Mouse (Mus musculus): Measurements from ENCODE around the gene Ninj2.
A peak's percentile ranks its signal among the peaks of the same experiment; 100 is the strongest.

Gene Ninj2

DNA sequence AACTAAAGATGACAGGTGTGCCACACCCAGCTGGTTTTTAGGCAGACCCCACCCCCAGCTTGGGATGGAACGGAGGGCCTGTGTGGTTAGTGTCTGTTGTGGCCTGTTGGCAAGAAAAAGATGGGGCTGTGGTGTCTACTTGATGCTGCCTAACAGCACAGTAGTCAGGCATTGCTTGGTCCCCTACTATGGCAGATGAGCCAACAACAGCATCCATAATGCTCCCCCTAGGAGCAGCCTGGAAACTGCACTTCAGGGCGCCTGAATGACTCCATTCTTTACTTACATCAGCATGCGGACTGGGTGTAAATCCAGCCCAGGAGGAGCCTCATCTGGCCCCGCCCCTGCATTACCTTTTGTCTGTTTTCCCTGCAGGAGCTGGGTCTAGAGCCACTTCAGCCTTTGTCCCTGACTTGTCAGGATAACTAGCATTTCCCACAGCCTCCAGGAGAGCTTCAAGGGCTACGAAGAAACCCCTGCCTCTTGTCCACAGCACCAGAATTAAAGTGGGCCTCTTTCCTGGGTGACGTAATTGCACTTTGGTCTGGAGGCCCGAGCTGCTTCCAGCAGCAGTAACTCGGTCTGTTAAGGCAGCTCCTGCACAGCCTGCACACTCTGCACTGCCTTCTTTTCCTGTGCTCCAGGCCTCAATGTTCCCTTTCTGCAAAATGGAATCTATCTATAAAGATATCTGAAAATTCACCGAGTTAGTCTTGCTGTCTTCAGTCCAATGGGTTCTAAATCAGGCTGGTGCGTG is 106.7 kb downstream of the Ninj2 start:
- DNase-seq (ENCODE audit: low spot score): peak; percentile 72

- DNase-seq (ENCODE audit: low spot score): no peak
These were observed 108.8 kb downstream of the Ninj2 start for GRCm38 (mm10) chr6:120201956-120202355.

- no peak for DNase-seq (ENCODE audit: low spot score)
These were observed 109.3 kb downstream of the Ninj2 start for GRCm38 (mm10) chr6:120202406-120202805.

- DNase-seq (ENCODE audit: low spot score): no peak
These were observed 113.4 kb downstream of the Ninj2 start for GRCm38 (mm10) chr6:120206586-120206985.

- DNase-seq (ENCODE audit: low spot score): no peak
These were observed 118.4 kb downstream of the Ninj2 start for GRCm38 (mm10) chr6:120211536-120211935.

DNA sequence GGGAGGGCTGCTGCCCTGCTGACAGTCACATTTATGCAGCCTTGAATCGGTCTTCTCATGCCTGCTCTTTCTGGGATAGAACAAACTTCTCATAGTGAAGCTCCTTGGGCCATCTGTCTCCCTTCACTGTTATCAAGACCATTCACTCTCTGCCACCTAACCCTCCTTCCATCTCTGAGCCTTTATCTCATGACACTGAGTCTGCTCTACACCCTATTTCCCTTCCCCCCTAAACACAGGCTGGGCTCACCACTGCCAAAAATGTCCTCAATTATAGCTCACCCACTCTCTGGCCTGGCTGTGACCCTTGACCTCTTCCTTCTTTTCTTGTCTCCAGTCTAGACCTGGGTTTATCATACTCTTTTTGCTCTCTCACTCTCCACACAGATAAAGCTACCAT is 123.6 kb downstream of the Ninj2 start:
- no peak for DNase-seq (ENCODE audit: low spot score)

GRCm38 (mm10) chr6:120219281-120219680 is 126.1 kb downstream of the Ninj2 start:
- DNase-seq (ENCODE audit: low spot score): no peak

- DNase-seq (ENCODE audit: low spot score): peak; percentile 48
These were observed 129.5 kb downstream of the Ninj2 start for GRCm38 (mm10) chr6:120222669-120223068.

DNA sequence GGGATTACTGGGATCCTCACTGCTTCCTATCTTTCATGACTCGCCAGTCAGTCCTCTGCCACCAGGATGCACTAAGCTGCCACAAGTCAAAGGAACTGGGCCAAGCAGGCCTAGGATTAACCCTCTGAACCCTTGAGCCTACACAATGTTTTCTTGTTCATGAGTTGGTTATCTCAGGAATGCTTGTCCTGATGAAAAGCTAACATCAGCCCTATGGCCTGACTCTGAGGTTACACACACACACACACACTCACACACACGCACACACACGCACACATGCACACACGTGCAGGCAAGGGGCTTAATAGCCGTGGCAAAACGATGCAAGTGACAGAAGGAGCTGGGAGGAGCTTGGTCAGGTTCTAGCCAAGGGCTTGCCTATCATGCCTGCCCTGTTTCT is 132.2 kb downstream of the Ninj2 start:
- DNase-seq (ENCODE audit: low spot score): peak; percentile 58

- DNase-seq (ENCODE audit: low spot score): no peak
These were observed 133.9 kb downstream of the Ninj2 start for GRCm38 (mm10) chr6:120227068-120227467.

DNA sequence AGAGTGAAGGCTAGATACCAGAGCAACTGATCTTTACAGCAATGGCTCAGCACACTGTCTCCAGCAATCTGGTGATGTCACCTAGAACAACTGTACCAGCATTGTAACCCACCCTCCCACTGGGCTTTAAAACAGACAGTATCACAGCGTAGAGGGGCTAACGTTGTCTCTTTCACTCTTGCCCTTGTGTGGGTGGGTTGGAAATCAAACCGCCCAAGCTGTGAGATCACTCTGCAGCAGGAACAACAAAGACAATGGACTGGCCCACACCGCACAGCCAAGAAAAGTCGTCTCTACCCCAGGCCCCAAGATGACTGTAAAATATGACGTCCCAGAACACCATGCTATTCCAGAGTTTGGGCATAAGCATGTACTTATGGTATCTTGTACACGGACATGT is 136.7 kb downstream of the Ninj2 start:
- no peak for DNase-seq (ENCODE audit: low spot score)

DNA sequence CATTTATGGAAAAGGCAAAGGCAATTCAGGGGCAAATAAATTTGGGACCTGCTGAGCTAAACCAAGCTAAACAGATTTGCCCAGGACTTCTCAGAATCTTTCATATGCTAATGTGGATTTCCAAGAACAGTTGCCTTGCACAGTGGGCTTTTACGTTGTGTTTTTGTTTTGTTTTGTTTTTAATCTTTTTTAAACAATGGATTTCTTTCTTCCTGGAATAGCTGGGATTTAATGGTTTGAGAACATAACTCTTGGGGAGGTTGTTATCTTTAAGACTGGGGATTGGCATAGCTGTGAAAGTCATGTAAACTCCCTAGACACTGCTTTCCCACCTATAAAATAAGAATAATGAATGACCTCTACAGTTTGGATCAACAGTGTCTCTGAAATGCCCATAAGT is 137.3 kb downstream of the Ninj2 start:
- no peak for DNase-seq (ENCODE audit: low spot score)

DNA sequence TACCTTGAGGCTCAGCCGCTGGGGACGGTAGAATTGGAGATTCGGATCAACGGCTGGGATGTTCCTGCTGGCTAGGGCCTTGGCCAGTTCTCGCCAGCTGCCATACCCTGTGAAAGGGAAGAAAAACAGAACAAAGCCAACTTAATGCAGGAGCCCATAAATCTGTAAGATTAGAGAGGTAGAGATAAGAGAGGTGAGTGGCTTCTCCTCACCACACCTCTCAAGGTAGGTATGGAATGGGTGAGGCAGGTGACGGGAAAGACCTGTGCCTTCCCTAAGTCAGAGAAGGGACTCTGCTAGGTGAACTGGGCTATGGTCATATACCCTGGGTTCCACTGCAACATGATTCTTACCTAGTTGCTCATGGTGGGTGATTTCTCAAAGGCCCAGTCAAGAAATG is 139.7 kb downstream of the Ninj2 start:
- no peak for DNase-seq (ENCODE audit: low spot score)

GRCm38 (mm10) chr6:120235874-120236273 is 142.7 kb downstream of the Ninj2 start:
- no peak for DNase-seq (ENCODE audit: low spot score)

- DNase-seq (ENCODE audit: low spot score): no peak
These were observed 147.3 kb downstream of the Ninj2 start for GRCm38 (mm10) chr6:120240461-120240860.

GRCm38 (mm10) chr6:120241453-120241852 is 148.3 kb downstream of the Ninj2 start:
- no peak for DNase-seq (ENCODE audit: low spot score)

- no peak for DNase-seq (ENCODE audit: low spot score)
These were observed 149.4 kb downstream of the Ninj2 start for GRCm38 (mm10) chr6:120242530-120242929.

- no peak for DNase-seq (ENCODE audit: low spot score)
These were observed 150.1 kb downstream of the Ninj2 start for GRCm38 (mm10) chr6:120243250-120243649.

DNA sequence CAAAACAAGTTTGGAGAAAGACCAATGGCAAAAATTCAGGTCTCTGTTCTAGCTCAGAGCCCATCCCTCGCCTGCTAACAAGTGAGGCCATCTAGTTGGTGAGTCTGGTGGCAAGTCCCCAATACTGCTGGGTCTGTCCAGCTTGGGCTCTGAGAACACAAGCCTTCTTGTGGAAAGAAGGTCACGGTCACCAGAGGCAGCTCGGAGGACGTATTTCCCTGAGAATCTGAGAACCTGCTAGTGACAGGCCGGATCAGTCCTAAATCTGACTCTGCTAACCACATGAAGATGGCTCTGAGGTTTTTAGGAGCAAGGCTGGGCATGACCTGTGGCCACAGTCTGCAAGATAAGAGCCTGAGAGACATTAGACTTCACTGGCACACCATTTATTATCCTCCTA is 153.5 kb downstream of the Ninj2 start:
- DNase-seq (ENCODE audit: low spot score): no peak

DNA sequence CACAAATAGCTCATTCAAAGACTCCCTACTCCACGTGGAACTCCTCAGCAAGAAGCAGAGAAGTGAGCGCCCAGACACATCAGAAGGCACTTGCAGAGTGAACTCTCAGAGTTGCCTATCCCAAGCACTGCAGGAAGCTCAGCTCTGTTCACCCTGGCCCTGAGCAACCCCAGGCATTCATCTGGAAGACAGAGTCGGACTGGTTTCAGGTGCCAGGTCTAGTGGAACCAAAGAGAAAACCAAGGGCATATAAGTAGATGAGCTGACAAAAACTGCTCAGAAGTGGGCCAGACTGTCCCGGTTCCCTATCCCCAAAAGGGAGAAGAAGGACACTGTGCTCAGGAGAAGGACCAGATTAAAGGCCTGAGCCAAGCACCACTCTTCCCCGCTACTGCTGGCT is 156.7 kb downstream of the Ninj2 start:
- no peak for DNase-seq (ENCODE audit: low spot score)

All from yolk sac, embryonic 10.5 days (tissue).